Mouse (Mus musculus) layer of hippocampus, adult 9-10 months (tissue): ENCODE results near the gene Exoc3l4.

Experiments used
- DNase-seq: peaks from one replicate; pipeline ENCODE4 v3.0.0; 2022; ENCODE audit warnings: low spot score

Exoc3l4 gene

GRCm38 (mm10) chr12:111434164-111434744 lies 17.4 kb downstream of the Exoc3l4 start:
- DNase-seq: no peak

DNA sequence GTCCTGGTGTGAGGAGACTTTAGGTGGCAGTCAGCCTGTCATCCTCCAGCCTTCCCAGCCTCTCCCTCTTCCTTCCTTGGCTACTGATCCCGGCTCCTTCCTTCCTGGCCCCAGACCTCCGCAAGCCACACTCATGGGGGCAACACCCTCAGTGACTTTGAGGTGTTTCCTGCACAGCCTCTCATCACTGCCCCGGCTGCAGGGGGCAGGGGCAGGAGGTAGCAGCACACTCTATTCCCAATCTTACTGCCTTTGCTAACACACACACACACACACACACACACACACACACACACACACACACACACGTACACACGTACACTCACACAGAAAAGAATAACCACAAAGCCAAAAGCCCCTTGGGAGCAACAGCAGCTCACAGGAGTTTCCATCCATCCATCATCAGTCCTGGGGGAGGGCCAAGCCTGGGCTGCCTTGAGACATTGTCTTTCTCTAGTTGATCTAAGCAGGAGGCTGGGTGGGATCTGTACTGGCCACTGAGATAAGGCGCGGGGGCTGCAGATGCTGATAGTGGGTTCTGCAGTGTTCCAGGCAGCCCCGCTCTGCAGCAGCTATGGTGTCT lies 18.0 kb downstream of the Exoc3l4 start:
- DNase-seq: no peak

DNA sequence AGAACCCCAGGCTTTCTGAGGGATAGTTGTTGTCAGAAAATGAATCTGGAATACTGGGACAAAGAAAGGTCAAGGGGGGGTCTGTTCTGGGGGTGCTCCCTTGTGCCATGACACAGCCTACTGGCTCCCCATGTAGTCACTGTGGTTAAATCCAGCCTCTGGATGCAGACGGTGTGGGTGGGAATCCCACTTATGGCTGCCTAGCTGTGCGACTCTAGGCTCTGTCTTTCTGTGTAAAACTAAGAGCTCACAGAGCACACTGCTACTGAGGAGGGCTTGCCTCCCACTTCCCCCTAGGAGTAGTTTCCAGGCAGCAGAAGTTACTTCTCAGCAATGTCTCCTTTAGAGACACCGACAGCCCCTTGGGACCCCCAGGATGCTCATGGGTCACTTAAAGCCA lies 19.4 kb downstream of the Exoc3l4 start:
- no peak for DNase-seq

DNA sequence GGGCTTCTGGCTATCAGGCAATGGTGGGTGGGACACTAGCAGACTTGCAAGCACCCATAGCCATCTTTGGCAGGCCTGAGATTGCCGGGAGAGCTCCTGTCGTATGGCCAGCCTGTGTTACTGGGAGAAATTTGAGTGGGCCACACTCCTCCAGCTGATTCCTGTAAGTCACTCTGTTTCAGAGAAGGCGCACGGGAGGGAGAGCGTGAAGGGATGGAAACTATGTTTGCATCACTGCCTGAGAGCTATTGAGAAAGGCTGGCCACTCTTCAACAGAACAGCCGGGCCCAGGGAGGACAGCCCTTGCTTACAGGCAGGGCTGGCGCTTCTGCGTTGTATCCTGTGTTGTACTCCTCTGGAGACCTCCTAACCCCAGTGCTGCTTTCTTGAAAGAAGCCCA lies 19.8 kb downstream of the Exoc3l4 start:
- DNase-seq: no peak

DNA sequence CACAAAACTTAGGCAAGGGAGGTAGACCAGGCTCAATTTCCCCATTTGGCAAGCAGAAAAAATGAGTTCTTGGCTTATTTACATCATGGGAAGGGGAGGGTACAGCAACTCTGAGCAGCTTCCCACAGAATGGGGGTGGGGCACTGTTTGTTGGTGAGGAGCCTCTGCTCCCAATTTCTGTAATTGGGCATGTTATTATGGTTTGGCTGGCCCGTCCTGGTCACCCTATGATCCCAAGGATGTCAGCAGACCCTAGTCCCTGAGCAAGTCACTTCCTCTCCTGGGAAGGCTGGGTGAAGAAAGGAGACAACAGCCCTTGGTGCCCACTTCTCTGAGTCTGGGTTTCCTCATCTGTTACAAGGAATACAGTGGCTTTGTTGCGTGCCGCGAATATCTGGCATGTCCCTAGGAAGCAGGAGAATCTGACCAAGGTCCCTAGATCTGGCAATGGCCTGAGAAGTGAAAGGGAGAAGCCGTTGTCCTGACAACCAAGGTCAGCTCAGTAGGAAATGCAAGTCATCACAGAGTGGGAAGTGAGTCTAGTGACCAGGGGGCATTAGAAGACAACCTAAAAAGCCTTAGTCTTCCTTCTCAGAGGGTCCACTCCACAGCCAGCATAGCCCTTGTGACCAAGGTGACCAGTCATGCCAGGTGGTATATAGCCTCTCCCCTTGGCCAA lies 20.5 kb downstream of the Exoc3l4 start:
- DNase-seq: no peak

- no peak for DNase-seq
Measured at GRCm38 (mm10) chr12:111438850-111439249, 22.0 kb downstream of the Exoc3l4 start.

DNA sequence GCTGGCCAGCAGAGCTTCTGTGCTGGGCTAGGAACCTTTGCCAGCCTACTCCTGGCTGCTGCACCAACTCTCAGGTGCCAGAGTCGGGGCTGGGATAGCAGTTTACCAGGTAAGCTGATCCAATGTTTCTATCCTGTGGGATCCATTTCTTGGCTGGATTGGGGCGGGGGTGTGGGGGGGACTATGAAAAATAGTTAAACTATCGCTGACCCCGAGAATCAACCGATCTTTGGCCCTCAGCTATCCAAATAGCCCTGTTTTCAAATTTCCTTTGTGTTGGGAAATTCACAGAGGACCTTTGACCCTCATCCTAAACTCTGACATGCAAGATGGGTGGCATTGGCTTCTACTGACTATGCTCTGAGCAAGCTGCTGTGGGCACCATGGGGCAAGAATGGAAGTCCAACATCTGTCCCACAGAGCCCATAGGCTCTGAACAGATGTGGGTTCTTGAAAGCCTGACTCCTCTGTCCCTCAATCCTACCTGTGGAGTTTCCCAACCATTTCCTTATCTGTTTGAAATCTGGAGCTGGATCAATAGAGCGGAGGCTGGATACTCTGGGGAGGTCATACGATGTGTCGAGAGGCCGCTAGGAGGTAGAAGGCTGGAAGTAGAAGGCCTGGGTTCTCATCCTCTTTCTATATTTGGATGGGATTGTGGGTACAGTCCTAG lies 24.0 kb downstream of the Exoc3l4 start:
- no peak for DNase-seq

GRCm38 (mm10) chr12:111441523-111441922 lies 24.7 kb downstream of the Exoc3l4 start:
- DNase-seq: no peak

DNA sequence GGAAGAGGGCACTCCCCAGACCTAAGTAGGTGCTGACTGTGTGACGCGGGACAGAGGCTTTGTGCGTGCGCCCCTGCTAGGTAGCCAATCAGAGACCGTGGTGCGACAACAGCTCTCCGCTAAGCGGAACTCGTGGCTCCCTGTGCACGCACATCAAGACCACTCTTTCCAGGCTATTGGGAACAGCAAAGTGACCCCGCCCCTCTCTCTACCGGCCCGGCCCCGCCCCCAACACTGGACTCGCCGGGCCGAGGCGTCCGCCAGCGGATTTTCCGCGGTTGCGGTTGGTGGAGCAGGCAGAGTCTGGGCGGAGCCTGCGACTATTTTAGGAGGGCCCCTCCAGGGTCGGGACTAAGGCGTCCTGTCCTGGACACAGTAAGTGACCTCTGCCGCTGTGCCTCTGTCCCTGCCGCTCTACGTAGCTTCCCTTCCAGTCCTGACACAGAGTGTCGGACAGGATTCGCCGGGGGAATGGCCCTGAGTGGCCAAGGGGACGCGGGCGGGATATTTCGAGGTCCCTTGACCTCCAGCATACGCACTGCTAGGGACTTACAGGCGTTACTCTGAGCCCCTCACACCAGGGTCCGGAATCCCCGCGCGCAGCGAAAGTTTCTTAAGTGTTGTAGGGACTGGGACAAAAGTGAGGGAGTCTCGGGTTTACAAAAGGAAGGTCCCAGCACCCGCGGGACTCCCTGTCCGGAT lies 25.6 kb downstream of the Exoc3l4 start, which contains the start of gene Tnfaip2:
Gene Tnfaip2, plus strand, starts transcription at position 161 of the 702 bp plus-strand sequence.
- DNase-seq: no peak

- DNase-seq: no peak
Measured at GRCm38 (mm10) chr12:111443011-111443870, 26.4 kb downstream of the Exoc3l4 start.

GRCm38 (mm10) chr12:111443921-111444831 lies 27.4 kb downstream of the Exoc3l4 start:
- no peak for DNase-seq

DNA sequence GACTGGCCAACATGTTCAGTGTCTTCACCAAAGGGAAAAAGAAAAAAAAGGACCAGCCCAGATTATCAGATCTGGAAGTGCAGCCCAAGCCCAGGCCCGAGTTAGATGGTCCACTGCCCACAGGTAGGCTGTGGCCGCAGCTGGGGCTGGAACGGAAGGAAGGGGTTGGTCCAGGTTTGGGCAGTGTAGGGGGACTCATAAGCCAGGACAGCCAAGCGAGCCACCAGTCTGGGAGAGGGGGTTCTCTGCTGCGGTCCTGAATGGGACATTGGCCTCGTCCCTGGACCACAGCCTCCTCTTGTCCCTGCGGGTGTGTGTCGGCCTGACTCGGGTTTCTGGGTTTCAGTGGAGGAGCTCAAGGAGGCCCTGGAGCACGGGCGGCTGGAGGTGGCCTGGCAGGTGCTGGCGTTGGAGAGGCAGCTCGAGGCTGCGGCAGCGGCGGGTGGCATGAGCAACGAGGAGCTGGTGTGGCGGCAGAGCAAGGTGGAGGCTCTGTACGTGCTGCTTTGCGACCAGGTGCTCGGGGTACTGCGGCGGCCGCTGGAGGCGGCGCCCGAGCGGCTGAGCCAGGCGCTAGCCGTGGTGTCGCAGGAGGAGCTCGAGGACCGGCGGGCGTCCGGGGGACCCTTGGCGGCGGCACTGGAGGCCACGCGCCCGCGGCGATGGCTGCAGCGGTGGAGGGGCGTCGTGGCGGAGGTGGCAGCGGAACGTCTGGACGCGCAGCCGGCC lies 28.5 kb downstream of the Exoc3l4 start:
- DNase-seq: no peak

- no peak for DNase-seq
Measured at GRCm38 (mm10) chr12:111445890-111446613, 29.2 kb downstream of the Exoc3l4 start.

- DNase-seq: no peak
Measured at GRCm38 (mm10) chr12:111446745-111447144, 29.9 kb downstream of the Exoc3l4 start.

DNA sequence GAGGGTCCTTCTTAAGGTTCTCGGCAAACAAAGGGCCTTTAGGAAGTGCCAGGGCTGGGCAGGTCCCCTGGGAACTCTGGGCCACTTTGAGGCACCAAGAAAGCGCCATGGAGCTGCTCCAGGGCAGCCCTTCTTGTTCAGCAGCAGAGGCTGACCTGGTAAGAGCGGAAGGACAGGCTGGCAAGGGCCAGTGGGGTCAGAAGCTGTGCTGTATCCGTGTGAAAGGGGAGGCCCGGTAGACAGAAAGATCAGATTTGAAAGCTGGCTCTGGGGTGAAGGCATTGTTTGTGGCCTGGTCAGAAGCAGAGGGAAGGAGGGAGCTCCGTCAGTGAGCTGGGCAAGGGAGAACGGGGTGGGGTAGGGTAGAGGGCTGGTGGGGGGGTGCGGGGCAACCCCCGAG lies 30.5 kb downstream of the Exoc3l4 start:
- DNase-seq: no peak

DNA sequence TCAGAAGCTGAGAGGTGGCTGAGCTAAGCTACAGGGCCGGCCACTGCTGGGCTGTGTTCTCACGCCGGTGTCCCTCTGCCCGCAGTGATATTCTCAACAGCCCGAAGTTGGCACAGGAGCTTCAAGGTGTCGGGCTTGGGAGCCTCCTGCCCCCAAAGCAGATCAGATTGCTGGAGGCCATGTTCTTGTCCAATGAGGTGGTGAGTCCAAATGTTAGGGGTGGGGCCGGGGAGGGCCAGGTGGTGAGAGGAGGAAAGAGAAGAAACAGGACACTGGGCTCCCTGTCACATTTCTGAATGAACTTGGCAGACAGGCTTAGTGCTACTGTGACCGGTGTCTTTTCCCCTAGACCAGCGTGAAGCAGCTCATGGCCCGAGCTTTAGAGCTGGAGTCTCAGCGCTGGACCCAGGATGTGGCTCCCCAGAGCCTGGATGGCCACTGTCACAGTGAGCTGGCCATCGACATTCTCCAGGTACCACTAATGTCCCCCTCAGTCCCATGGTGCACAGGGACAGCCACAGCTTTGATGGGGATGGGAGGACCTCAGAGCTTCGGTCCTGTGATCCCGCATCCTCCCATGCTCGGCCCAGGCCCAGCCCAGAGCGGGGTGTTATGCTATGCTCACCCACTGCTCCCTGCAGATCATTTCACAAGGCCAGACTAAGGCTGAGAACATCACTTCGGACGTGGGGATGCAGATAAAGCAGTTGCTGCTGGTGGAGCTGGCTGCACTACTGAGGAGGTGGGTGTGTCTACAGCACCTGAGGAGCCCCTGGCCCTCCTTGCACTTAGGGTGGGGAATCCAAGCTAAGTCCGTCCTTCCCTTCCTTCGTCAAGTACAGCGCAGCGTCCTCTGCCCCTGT lies 31.3 kb downstream of the Exoc3l4 start:
- DNase-seq: no peak

DNA sequence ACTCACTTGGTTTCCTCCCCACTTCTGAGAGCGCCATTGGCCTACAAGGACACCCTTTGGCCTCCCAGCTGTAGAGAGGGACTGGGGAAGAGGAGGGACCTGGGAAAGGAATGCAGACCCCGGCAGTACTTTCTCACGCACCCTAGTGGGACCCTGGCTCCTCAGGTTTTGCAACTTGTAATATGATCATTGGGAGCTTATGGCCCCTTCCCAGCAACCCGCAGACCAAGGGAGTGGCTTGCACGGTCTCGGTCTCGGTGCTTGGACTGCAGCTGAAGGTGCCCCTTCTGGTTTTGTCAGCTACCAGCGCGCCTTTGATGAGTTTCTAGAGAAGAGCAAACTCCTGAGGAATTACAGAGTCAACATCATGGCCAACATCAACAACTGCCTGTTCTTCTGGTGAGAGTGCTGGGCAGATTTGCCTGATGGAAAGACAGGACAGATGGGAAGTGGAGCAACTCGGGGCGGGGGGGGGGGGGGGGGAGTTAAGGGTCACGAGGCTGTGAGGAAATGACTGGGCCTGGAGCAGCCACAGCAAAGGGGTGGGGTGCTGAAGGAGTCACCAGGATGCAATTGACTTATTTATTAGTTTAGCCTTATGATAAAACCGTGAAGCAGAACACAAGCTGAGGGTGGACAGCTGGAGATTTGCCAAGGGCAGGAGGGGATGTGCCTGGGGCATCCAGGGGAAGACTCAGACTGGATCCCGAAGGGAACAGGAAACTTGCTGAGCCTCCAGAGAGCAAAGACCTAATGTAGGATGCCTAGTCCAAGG lies 32.3 kb downstream of the Exoc3l4 start:
- no peak for DNase-seq
